Mouse (Mus musculus) testis, adult 2 months (tissue): ENCODE data around the gene Ncbp1.

Experiments used
- CTCF ChIP-seq: fragments of 200-500 bp; IDR thresholded peaks from 2 replicates; pipeline ENCODE4 v1.5.1; 2012; ENCODE audit warnings: low read depth, mild to moderate bottlenecking, inconsistent platforms, low read length, moderate library complexity; ENCODE audit not compliant: control insufficient read depth, insufficient read depth, insufficient replicate concordance
- POLR2A ChIP-seq: fragments of 200-500 bp; IDR thresholded peaks from 2 replicates; pipeline ENCODE4 v1.6.1; 2012; ENCODE audit warnings: low read depth, mild to moderate bottlenecking, inconsistent platforms, low read length, moderate library complexity; ENCODE audit not compliant: control insufficient read depth

DNA sequence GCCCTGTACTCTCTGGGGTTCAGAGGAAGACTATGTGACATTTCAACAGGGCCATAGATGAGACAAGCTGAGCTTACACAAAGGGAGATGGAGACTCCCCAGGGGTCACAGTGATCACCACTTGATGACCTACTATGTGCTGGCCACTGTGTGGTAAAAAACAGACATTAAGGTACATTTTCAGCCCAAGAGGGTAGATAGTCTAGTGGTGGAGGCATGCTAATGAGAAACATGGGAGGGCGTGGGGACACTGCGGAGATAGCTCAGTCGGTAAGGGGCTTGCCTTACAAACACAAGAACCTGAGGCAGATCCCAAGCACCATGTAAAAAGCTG lies 42.6 kb upstream of the Ncbp1 start:
- TF ChIP-seq POLR2A (no peak), CTCF (no peak)
